Mouse (Mus musculus): Measurements from ENCODE around the gene Pcyox1. TPM values are rescaled to one million over a fixed set of nuclear protein-coding genes. Genes with fewer than 3 reads are reported as not detected.

Pcyox1 gene
- total and polyA plus RNA-seq, 3 experiments, result 16.0 to 28.1 TPM; not detected in 1

DNA sequence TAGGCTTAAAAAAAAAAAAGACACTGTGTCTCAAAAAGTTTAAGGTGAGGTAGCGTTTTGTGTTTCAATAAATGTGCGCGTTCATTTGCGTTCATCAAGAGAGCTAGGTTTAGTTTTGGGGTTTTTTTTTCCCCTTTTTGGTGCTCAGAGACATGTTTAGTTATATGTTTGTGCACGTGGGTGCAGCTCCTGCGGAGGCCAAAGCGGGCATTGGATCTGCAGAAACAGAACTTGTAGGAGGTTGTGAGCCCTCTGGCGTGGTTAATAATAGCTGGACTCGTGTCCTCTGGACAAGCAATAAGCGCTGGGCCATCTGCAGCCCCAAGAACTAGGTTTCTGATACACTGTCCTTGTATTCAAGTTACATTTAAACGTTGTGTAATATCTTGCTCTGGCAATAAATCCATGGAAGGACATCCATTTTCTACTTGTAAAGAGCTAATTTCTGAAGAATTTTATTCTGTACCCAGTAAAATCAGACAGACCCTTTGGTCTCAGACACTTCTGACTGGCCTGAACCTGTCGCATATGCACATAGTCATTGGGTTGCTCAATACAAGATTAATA, 24.9 kb downstream of the Pcyox1 start:
- Histone ChIP-seq H3K79me2 (ENCODE audit: control insufficient read depth, insufficient read depth, low read length, poor library complexity) (peaks cover 43% of the 10 kb centered on the region), H3K36me3 (ENCODE audit: control insufficient read depth in 1 of 2, insufficient read depth in 2 of 2, low read length in 2 of 2) (peaks cover 4 to 17% of the 10 kb centered on the region in 2 experiments; a peak in 3 of 4 replicates), H3K27ac (ENCODE audit: control insufficient read depth, low read depth, low read length) (no peak overlapping the region), H3K4me1 (ENCODE audit: control insufficient read depth in 1 of 2, insufficient read depth in 2 of 2, low read length in 2 of 2) (peaks cover 2 to 10% of the 10 kb centered on the region in 2 experiments; a peak in 3 of 4 replicates), H3K9ac (ENCODE audit: control insufficient read depth, low read depth, low read length, poor library complexity, severe bottlenecking) (peak overlapping the region; percentile 88), H3K9me3 (replicated peaks; ENCODE audit: insufficient read depth, low read length) (no peaks in the 10 kb centered on the region), H3K27me3 (ENCODE audit: control insufficient read depth in 1 of 2, insufficient read depth in 2 of 2, low read length in 2 of 2) (no peaks in the 10 kb centered on the region), H3K4me3 (ENCODE audit: control insufficient read depth in 1 of 2, insufficient read depth in 1 of 2, low read depth in 2 of 2, low read length in 2 of 2) (peak overlapping the region; percentile 84 to 91)
- DNase-seq (ENCODE audit: low read depth, low spot score), result no peak
- TF ChIP-seq USF2 (IDR thresholded peaks at IDR 0.05; ENCODE audit: borderline replicate concordance in 1 of 2, insufficient read depth in 1 of 2, low read depth in 1 of 2, low read length in 2 of 2) (no peak), ZC3H11A (IDR thresholded peaks at IDR 0.05; ENCODE audit: low read depth, low read length) (no peak), MAX (IDR thresholded peaks at IDR 0.05; ENCODE audit: low read length) (peak; percentile 58), MXI1 (IDR thresholded peaks at IDR 0.05; ENCODE audit: low read depth, low read length) (peak; percentile 53; the same call in 1 of the 2 replicates), CHD2 (IDR thresholded peaks at IDR 0.05; ENCODE audit: low read length) (no peak)

DNA sequence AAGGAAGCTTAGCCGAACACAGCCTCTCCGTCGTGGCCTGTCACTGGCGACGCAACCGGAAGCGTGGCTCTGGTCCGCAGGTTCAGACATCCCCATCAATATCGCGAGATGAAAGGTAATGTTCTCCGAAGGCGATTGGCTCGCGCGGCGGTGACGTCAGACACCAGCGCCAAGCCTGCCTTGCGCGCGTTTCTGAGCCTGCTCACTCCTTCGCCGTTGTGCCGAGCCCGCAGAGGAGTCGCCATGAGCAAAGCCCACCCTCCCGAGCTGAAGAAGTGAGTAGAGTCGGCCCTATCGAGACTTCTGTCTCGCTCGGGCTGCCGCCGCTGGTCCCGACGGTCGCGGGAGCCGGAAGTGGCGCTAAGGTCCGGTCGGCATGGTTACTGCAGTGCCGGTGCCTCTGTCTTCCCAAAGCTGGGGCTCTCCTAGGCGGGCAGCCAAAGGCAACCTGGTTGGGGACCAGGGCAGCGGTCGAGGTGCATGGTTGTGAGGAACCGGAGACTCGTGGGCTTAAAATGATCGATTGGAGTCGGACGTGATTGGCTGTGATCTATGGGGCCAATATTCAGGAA, 25.5 kb downstream of the Pcyox1 start:
- H3K9ac ChIP-seq (ENCODE audit: control insufficient read depth, low read depth, low read length, poor library complexity, severe bottlenecking), result peak overlapping the region; percentile 88
- peaks cover 44% of the 10 kb centered on the region for H3K79me2 ChIP-seq (ENCODE audit: control insufficient read depth, insufficient read depth, low read length, poor library complexity)
- H3K4me3 ChIP-seq (ENCODE audit: control insufficient read depth in 1 of 2, insufficient read depth in 1 of 2, low read depth in 2 of 2, low read length in 2 of 2), result peak overlapping the region; percentile 84 to 91
- no peaks in the 10 kb centered on the region for H3K9me3 ChIP-seq (replicated peaks; ENCODE audit: insufficient read depth, low read length)
- peak overlapping the region; percentile 89 for H3K27ac ChIP-seq (ENCODE audit: control insufficient read depth, low read depth, low read length)
- H3K36me3 ChIP-seq (ENCODE audit: control insufficient read depth in 1 of 2, insufficient read depth in 2 of 2, low read length in 2 of 2), result peaks cover 4 to 23% of the 10 kb centered on the region in 2 experiments; a peak in 3 of 4 replicates
- no peaks in the 10 kb centered on the region for H3K27me3 ChIP-seq (ENCODE audit: control insufficient read depth in 1 of 2, insufficient read depth in 2 of 2, low read length in 2 of 2)
- peaks cover 2 to 14% of the 10 kb centered on the region in 2 experiments; a peak in 3 of 4 replicates for H3K4me1 ChIP-seq (ENCODE audit: control insufficient read depth in 1 of 2, insufficient read depth in 2 of 2, low read length in 2 of 2)
- peak; percentile 98 for DNase-seq (ENCODE audit: low read depth, low spot score)
- peak; percentile 95 for TF ChIP-seq TBP (IDR thresholded peaks at IDR 0.05; ENCODE audit: low read depth, low read length)
- TF ChIP-seq MAZ (IDR thresholded peaks at IDR 0.05; ENCODE audit: low read depth, low read length), result no peak; the same call in 1 of the 2 replicates
- peak; percentile 83; the same call in 1 of the 2 replicates for TF ChIP-seq E2F4 (IDR thresholded peaks at IDR 0.05; ENCODE audit: borderline replicate concordance, low read depth, low read length)
- TF ChIP-seq NRF1 (IDR thresholded peaks at IDR 0.05; ENCODE audit: insufficient read depth, low read depth, low read length, poor library complexity, severe bottlenecking), result peak; percentile 61
- TF ChIP-seq ZC3H11A (IDR thresholded peaks at IDR 0.05; ENCODE audit: low read depth, low read length), result no peak
- no peak for TF ChIP-seq ZNF384 (IDR thresholded peaks at IDR 0.05; ENCODE audit: low read depth, low read length)
- TF ChIP-seq USF2 (IDR thresholded peaks at IDR 0.05; ENCODE audit: borderline replicate concordance in 1 of 2, insufficient read depth in 1 of 2, low read depth in 1 of 2, low read length in 2 of 2), result no peak
- TF ChIP-seq GATA1 (IDR thresholded peaks at IDR 0.05; ENCODE audit: low read depth, low read length), result peak; percentile 7; the same call in 1 of the 2 replicates
- no peak for TF ChIP-seq UBTF (IDR thresholded peaks at IDR 0.05; ENCODE audit: borderline replicate concordance, insufficient read depth, low read depth, low read length)
- peak; percentile 97; the same call in 1 of the 2 replicates for TF ChIP-seq POLR2AphosphoS2 (IDR thresholded peaks at IDR 0.05; ENCODE audit: low read length)
- TF ChIP-seq JUND (IDR thresholded peaks at IDR 0.05; ENCODE audit: low read depth, low read length), result no peak
- no peak for TF ChIP-seq MEF2A (IDR thresholded peaks at IDR 0.05; ENCODE audit: extremely low read depth, insufficient replicate concordance, low read depth, low read length, poor library complexity, severe bottlenecking)
- TF ChIP-seq GABPA (IDR thresholded peaks at IDR 0.05; ENCODE audit: low read depth, low read length), result no peak
- TF ChIP-seq MXI1 (IDR thresholded peaks at IDR 0.05; ENCODE audit: low read depth, low read length), result peak; percentile 89
- TF ChIP-seq ZKSCAN1 (IDR thresholded peaks at IDR 0.05; ENCODE audit: low read depth, low read length), result 0 out of 2 replicates have a peak, but pooled peaks have one; percentile 30
- TF ChIP-seq MYC (IDR thresholded peaks at IDR 0.05; ENCODE audit: low read depth, low read length), result peak; percentile 86; the same call in 1 of the 2 replicates
- peak; percentile 93 for TF ChIP-seq HCFC1 (IDR thresholded peaks at IDR 0.05; ENCODE audit: low read depth, low read length)
- peak; percentile 79; the same call in 1 of the 2 replicates for TF ChIP-seq ZMIZ1 (IDR thresholded peaks at IDR 0.05; ENCODE audit: low read depth, low read length)
- no peak for TF ChIP-seq MYB (IDR thresholded peaks at IDR 0.05; ENCODE audit: low read depth, low read length)
- TF ChIP-seq POLR2A (IDR thresholded peaks at IDR 0.05; ENCODE audit: control insufficient read depth in 1 of 2, insufficient read depth in 1 of 2, low read depth in 1 of 2, low read length in 2 of 2, poor library complexity in 1 of 2), result peak in 1 of 2 experiments; percentile 98; a peak in 3 of 4 replicates
- TF ChIP-seq ELF1 (IDR thresholded peaks at IDR 0.05; ENCODE audit: low read depth, low read length), result peak; percentile 89
- peak; percentile 83 for TF ChIP-seq KAT2A (conservative IDR thresholded peaks at IDR 0.05; ENCODE audit: low read depth, low read length)
- peak; percentile 80 for TF ChIP-seq TCF12 (IDR thresholded peaks at IDR 0.05; ENCODE audit: low read depth, low read length)
- TF ChIP-seq CTCF (IDR thresholded peaks at IDR 0.05 in 2 of 3, conservative IDR thresholded peaks at IDR 0.05 in 1 of 3; ENCODE audit: control insufficient read depth in 1 of 3, insufficient read depth in 1 of 3, low read depth in 2 of 3, low read length in 3 of 3, poor library complexity in 1 of 3, severe bottlenecking in 1 of 3), result no peak
- TF ChIP-seq MAX (IDR thresholded peaks at IDR 0.05; ENCODE audit: low read length), result peak; percentile 68; the same call in 1 of the 2 replicates
- peak; percentile 20; the same call in 1 of the 2 replicates for TF ChIP-seq ETS1 (IDR thresholded peaks at IDR 0.05; ENCODE audit: low read depth, low read length)
- TF ChIP-seq CHD2 (IDR thresholded peaks at IDR 0.05; ENCODE audit: low read length), result peak; percentile 98
